Mouse (Mus musculus): Measurements from ENCODE around the gene Zfp52. TPM values are rescaled to one million over a fixed set of nuclear protein-coding genes. Genes with fewer than 3 reads are reported as not detected.
A peak's percentile ranks its signal among the peaks of the same experiment; 100 is the strongest.

The Zfp52 gene
- total RNA-seq, 2 experiments from 2014 or later = 3.2 to 6.3 TPM

- no peak for ATAC-seq (replicated peaks; ENCODE audit: low FRiP score, poor library complexity, severe bottlenecking)
Observed at GRCm38 (mm10) chr17:21536676-21537075, 1.3 kb downstream of the Zfp52 start.

- no peak for ATAC-seq (replicated peaks; ENCODE audit: low FRiP score, poor library complexity, severe bottlenecking)
Observed at GRCm38 (mm10) chr17:21557831-21558230, 22.5 kb downstream of the Zfp52 start.

GRCm38 (mm10) chr17:21566220-21566619, 30.9 kb downstream of the Zfp52 start:
- ATAC-seq (replicated peaks; ENCODE audit: low FRiP score, poor library complexity, severe bottlenecking) = peak; percentile 75

GRCm38 (mm10) chr17:21566728-21567349, 31.5 kb downstream of the Zfp52 start, which contains the start of gene Zfp948:
TSS of gene Zfp948 (plus strand) at chr17:21567008.
- ATAC-seq (replicated peaks; ENCODE audit: low FRiP score, poor library complexity, severe bottlenecking) = peak; percentile 89

- no peak for ATAC-seq (replicated peaks; ENCODE audit: low FRiP score, poor library complexity, severe bottlenecking)
Observed at GRCm38 (mm10) chr17:21567696-21568095, 32.4 kb downstream of the Zfp52 start.

- ATAC-seq (replicated peaks; ENCODE audit: low FRiP score, poor library complexity, severe bottlenecking) = no peak
Observed at GRCm38 (mm10) chr17:21579080-21579479, 43.7 kb downstream of the Zfp52 start.

- ATAC-seq (replicated peaks; ENCODE audit: low FRiP score, poor library complexity, severe bottlenecking) = peak; percentile 94
Observed at GRCm38 (mm10) chr17:21579493-21580175, 44.3 kb downstream of the Zfp52 start.

GRCm38 (mm10) chr17:21585521-21585920, 50.2 kb downstream of the Zfp52 start:
- no peak for ATAC-seq (replicated peaks; ENCODE audit: low FRiP score, poor library complexity, severe bottlenecking)

Other genes with a start within 250 kb of the Zfp52 start
- not detected in 2 replicates for gene Vmn1r237, start 223.7 kb upstream of the Zfp52 start, total RNA-seq (2015; ENCODE audit: low replicate concordance)
- not detected in 2 replicates for gene Vmn1r237, start 223.7 kb upstream of the Zfp52 start, total RNA-seq (2017; ENCODE audit: low replicate concordance)
- 1.8 and 2.1 TPM in 2 replicates for gene Zfp677, start 151.8 kb upstream of the Zfp52 start, total RNA-seq (2015; ENCODE audit: low replicate concordance)
- gene Zfp677, start 151.8 kb upstream of the Zfp52 start, total RNA-seq (2017; ENCODE audit: low replicate concordance) = 2.4 TPM in 1 of 2 replicates, not detected in the other
- 1.1 and 1.3 TPM in 2 replicates for gene Zfp54, start 112.3 kb upstream of the Zfp52 start, total RNA-seq (2015; ENCODE audit: low replicate concordance)
- gene Zfp54, start 112.3 kb upstream of the Zfp52 start, total RNA-seq (2017; ENCODE audit: low replicate concordance) = 8.5 TPM in 1 of 2 replicates, not detected in the other
- 3.4 and 10.1 TPM in 2 replicates for gene Zfp51, start 85.2 kb upstream of the Zfp52 start, total RNA-seq (2015; ENCODE audit: low replicate concordance)
- 6.5 and 11.9 TPM in 2 replicates for gene Zfp51, start 85.2 kb upstream of the Zfp52 start, total RNA-seq (2017; ENCODE audit: low replicate concordance)
- gene Zfp53, start 46.5 kb upstream of the Zfp52 start, total RNA-seq (2015; ENCODE audit: low replicate concordance) = 2.1 and 11.5 TPM in 2 replicates
- 3.3 and 9.1 TPM in 2 replicates for gene Zfp53, start 46.5 kb upstream of the Zfp52 start, total RNA-seq (2017; ENCODE audit: low replicate concordance)
- 4.6 and 4.7 TPM in 2 replicates for gene Zfp948, start 31.5 kb downstream of the Zfp52 start, total RNA-seq (2015; ENCODE audit: low replicate concordance)
- 2.4 and 2.7 TPM in 2 replicates for gene Zfp948, start 31.5 kb downstream of the Zfp52 start, total RNA-seq (2017; ENCODE audit: low replicate concordance)
- 3.6 and 10.1 TPM in 2 replicates for gene Zfp983, start 115.1 kb downstream of the Zfp52 start, total RNA-seq (2015; ENCODE audit: low replicate concordance)
- 1.3 and 1.4 TPM in 2 replicates for gene Zfp983, start 115.1 kb downstream of the Zfp52 start, total RNA-seq (2017; ENCODE audit: low replicate concordance)
- gene Gm10226, start 156.3 kb downstream of the Zfp52 start, total RNA-seq (2015; ENCODE audit: low replicate concordance) = not detected in 2 replicates
- gene Gm10226, start 156.3 kb downstream of the Zfp52 start, total RNA-seq (2017; ENCODE audit: low replicate concordance) = 4.2 TPM in 1 of 2 replicates, not detected in the other
- gene Zfp760, start 172.2 kb downstream of the Zfp52 start, total RNA-seq (2015; ENCODE audit: low replicate concordance) = 7.2 and 15.1 TPM in 2 replicates
- 1.9 and 4.4 TPM in 2 replicates for gene Zfp760, start 172.2 kb downstream of the Zfp52 start, total RNA-seq (2017; ENCODE audit: low replicate concordance)
- gene Zfp229, start 195.3 kb downstream of the Zfp52 start, total RNA-seq (2015; ENCODE audit: low replicate concordance) = 1.1 and 2.1 TPM in 2 replicates
- gene Zfp229, start 195.3 kb downstream of the Zfp52 start, total RNA-seq (2017; ENCODE audit: low replicate concordance) = 1.7 and 4.6 TPM in 2 replicates

Data from erythroid progenitor cell, adult 5-6 weeks (primary cell).